21 mouse cellular contexts compared by ENCODE assay signal in genomic region chr2:109137276-109137675, GRCm38 (mm10).
DNase-seq lines count a peak whose midpoint lies in the region; ATAC-seq and TF ChIP-seq lines count a peak whose summit lies in the region.
"Had no signal": no experiment of that assay in that cellular context is flagged by ENCODE, and none has a peak within 500 bp of the region (broad histone marks: within the 10 kb centered on the region; RNA-seq: fewer than 3 reads in every experiment).

No protein-coding gene starts in this region.

- no peak overlapping the region for H3K4me3 ChIP-seq in lung, embryonic 14.5 days (ENCODE audit: low read depth, low read length)
- no peak overlapping the region for H3K4me3 ChIP-seq in neural tube, embryonic 15.5 days (replicated peaks)
- no peak overlapping the region for H3K4me3 ChIP-seq in heart, embryonic 11.5 days (ENCODE audit: low read depth, low read length)
- H3K4me3 ChIP-seq in forebrain, embryonic 11.5 days (ENCODE audit: low read depth, low read length): no peak overlapping the region
- H3K4me3 ChIP-seq: embryonic facial prominence, embryonic 13.5 days; hindbrain, embryonic 12.5 days; limb, embryonic 10.5 days; liver, embryonic 15.5 days; midbrain, embryonic 12.5 days had no signal

- no peaks in the 10 kb centered on the region for H3K4me1 ChIP-seq in lung, embryonic 14.5 days (ENCODE audit: insufficient read depth)
- H3K4me1 ChIP-seq in neural tube, embryonic 15.5 days: no peaks in the 10 kb centered on the region
- no peaks in the 10 kb centered on the region for H3K4me1 ChIP-seq in heart, embryonic 11.5 days (ENCODE audit: control insufficient read depth, insufficient read depth, low read length)
- no peaks in the 10 kb centered on the region for H3K4me1 ChIP-seq in forebrain, embryonic 11.5 days (replicated peaks; ENCODE audit: control insufficient read depth, insufficient read depth, low read length)
- H3K4me1 ChIP-seq: embryonic facial prominence, embryonic 13.5 days; hindbrain, embryonic 12.5 days; limb, embryonic 10.5 days; liver, embryonic 15.5 days; midbrain, embryonic 12.5 days had no signal

- no peak for TF ChIP-seq CTCF in lung, embryonic 14.5 days (IDR thresholded peaks at IDR 0.05; ENCODE audit: low read depth)

- H3K36me3 ChIP-seq in lung, embryonic 14.5 days (ENCODE audit: insufficient read depth): no peaks in the 10 kb centered on the region
- H3K36me3 ChIP-seq in neural tube, embryonic 15.5 days: no peaks in the 10 kb centered on the region
- no peaks in the 10 kb centered on the region for H3K36me3 ChIP-seq in heart, embryonic 11.5 days (ENCODE audit: control insufficient read depth, insufficient read depth, low read length)
- H3K36me3 ChIP-seq in forebrain, embryonic 11.5 days (ENCODE audit: control insufficient read depth, insufficient read depth, low read length): no peaks in the 10 kb centered on the region
- H3K36me3 ChIP-seq: embryonic facial prominence, embryonic 13.5 days; hindbrain, embryonic 12.5 days; limb, embryonic 10.5 days; liver, embryonic 15.5 days; midbrain, embryonic 12.5 days had no signal

- no peak overlapping the region for H3K27ac ChIP-seq in lung, embryonic 14.5 days (ENCODE audit: low read depth)
- no peak overlapping the region for H3K27ac ChIP-seq in neural tube, embryonic 15.5 days (replicated peaks)
- no peak overlapping the region for H3K27ac ChIP-seq in heart, embryonic 11.5 days (ENCODE audit: low read depth, low read length)
- H3K27ac ChIP-seq in forebrain, embryonic 11.5 days (ENCODE audit: low read depth, low read length): no peak overlapping the region
- H3K27ac ChIP-seq: embryonic facial prominence, embryonic 13.5 days; hindbrain, embryonic 12.5 days; kidney, postnatal 0 days; limb, embryonic 10.5 days; liver, embryonic 15.5 days; midbrain, embryonic 12.5 days had no signal

- no peak for ATAC-seq in lung, embryonic 14.5 days (ENCODE audit: insufficient read depth)
- ATAC-seq in cerebellum, adult (ENCODE audit: insufficient number of reproducible peaks, low FRiP score, low TSS enrichment): peak; percentile 40; the same call in 1 of the 2 replicates
- ATAC-seq in neural tube, embryonic 15.5 days (ENCODE audit: low FRiP score): no peak
- ATAC-seq in heart, embryonic 11.5 days (replicated peaks; ENCODE audit: insufficient number of reproducible peaks, low FRiP score, low TSS enrichment): no peak
- ATAC-seq in forebrain, embryonic 11.5 days (replicated peaks; ENCODE audit: low FRiP score): no peak
- ATAC-seq: forebrain, embryonic 14.5 days; inflammation-experienced regulatory T-cells, adult 6 months had no signal

- no peaks in the 10 kb centered on the region for H3K9me3 ChIP-seq in lung, embryonic 14.5 days (ENCODE audit: low read depth, low read length)
- no peaks in the 10 kb centered on the region for H3K9me3 ChIP-seq in neural tube, embryonic 15.5 days (replicated peaks)
- no peaks in the 10 kb centered on the region for H3K9me3 ChIP-seq in heart, embryonic 11.5 days (replicated peaks; ENCODE audit: control insufficient read depth, low read length)
- H3K9me3 ChIP-seq in forebrain, embryonic 11.5 days (ENCODE audit: control insufficient read depth, low read length): no peaks in the 10 kb centered on the region
- H3K9me3 ChIP-seq: embryonic facial prominence, embryonic 13.5 days; hindbrain, embryonic 12.5 days; limb, embryonic 10.5 days; liver, embryonic 15.5 days; midbrain, embryonic 12.5 days had no signal

- no peak overlapping the region for H3K9ac ChIP-seq in lung, embryonic 14.5 days
- H3K9ac ChIP-seq in neural tube, embryonic 15.5 days (replicated peaks): no peak overlapping the region
- H3K9ac ChIP-seq in heart, embryonic 11.5 days (ENCODE audit: low read depth, low read length): no peak overlapping the region
- H3K9ac ChIP-seq in forebrain, embryonic 11.5 days (ENCODE audit: low read length): no peak overlapping the region
- H3K9ac ChIP-seq: embryonic facial prominence, embryonic 13.5 days; hindbrain, embryonic 12.5 days; liver, embryonic 15.5 days; midbrain, embryonic 12.5 days had no signal

- DNase-seq in lung, embryonic 14.5 days: peak; percentile 44
- no peak for DNase-seq in lung, postnatal 10 days
- peak; percentile 15 for DNase-seq in cerebellum, adult 9-10 months
- DNase-seq in forebrain, embryonic 11.5 days (ENCODE audit: low spot score): no peak
- DNase-seq: adrenal gland, postnatal 10 days; gastrocnemius, postnatal 10 days; kidney, adult 18-20 months; liver; right cerebral cortex, postnatal 4 days; thymus, postnatal 14 days had no signal

- H3K27me3 ChIP-seq in lung, embryonic 14.5 days (ENCODE audit: insufficient read depth, low read length): no peaks in the 10 kb centered on the region
- H3K27me3 ChIP-seq in neural tube, embryonic 15.5 days (replicated peaks): no peaks in the 10 kb centered on the region
- no peaks in the 10 kb centered on the region for H3K27me3 ChIP-seq in heart, embryonic 11.5 days (ENCODE audit: control insufficient read depth, insufficient read depth, low read length)
- H3K27me3 ChIP-seq in forebrain, embryonic 11.5 days (ENCODE audit: control insufficient read depth, insufficient read depth, low read length): no peaks in the 10 kb centered on the region
- H3K27me3 ChIP-seq: embryonic facial prominence, embryonic 13.5 days; hindbrain, embryonic 12.5 days; liver, embryonic 15.5 days; midbrain, embryonic 12.5 days had no signal

- WGBS in lung, embryonic 14.5 days: 57% methylated on average over 6 of the region's 6 CpGs
- WGBS in neural tube, embryonic 15.5 days: 82% methylated on average over 6 of the region's 6 CpGs
- WGBS in heart, embryonic 11.5 days (ENCODE audit: insufficient replicate concordance): 79% methylated on average over 6 of the region's 6 CpGs
- 84% methylated on average over 6 of the region's 6 CpGs for WGBS in forebrain, embryonic 11.5 days

- no peak overlapping the region for H3K4me2 ChIP-seq in lung, embryonic 14.5 days
- no peak overlapping the region for H3K4me2 ChIP-seq in neural tube, embryonic 15.5 days
- H3K4me2 ChIP-seq in heart, embryonic 11.5 days: no peak overlapping the region
- no peak overlapping the region for H3K4me2 ChIP-seq in forebrain, embryonic 11.5 days (ENCODE audit: low read depth, low read length, severe bottlenecking)
- H3K4me2 ChIP-seq: embryonic facial prominence, embryonic 13.5 days; hindbrain, embryonic 12.5 days; liver, embryonic 15.5 days; midbrain, embryonic 12.5 days had no signal

Comparison
In these comparisons a context has a peak if more than half of its experiments do, and no peak if none do; other contexts are left out.
1. DNase-seq: peak in lung, embryonic 14.5 days (single experiment) and cerebellum, adult 9-10 months (single experiment); none in lung, postnatal 10 days (single experiment) and forebrain, embryonic 11.5 days (single experiment).